Mouse (Mus musculus): ENCODE data around the gene C1qb.
A peak's percentile ranks its signal among the peaks of the same experiment; 100 is the strongest.

The C1qb gene

DNA sequence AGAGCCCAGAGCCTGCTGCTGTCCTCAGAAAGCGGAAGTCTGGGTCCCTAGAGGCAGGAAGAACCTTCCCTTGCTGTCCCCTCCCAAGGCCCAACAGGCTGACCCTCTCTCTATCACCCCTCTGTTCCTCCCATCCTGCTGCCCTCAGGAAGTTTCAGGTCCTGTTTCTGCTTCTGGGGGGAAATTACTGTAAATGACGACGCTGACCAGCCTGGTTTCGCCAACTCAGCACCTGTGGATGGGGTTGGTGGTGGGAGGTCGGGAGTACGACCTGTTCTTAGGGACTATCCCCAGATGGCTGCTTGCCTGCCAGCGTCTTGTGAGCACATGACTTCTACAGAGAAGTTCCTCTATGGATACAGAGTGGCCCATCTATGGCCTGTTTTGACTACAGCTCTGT is at the start of gene C1qb:
Gene C1qb, minus strand, starts transcription at position 87 of the 400 bp plus-strand sequence.
- DNase-seq = no peak

DNA sequence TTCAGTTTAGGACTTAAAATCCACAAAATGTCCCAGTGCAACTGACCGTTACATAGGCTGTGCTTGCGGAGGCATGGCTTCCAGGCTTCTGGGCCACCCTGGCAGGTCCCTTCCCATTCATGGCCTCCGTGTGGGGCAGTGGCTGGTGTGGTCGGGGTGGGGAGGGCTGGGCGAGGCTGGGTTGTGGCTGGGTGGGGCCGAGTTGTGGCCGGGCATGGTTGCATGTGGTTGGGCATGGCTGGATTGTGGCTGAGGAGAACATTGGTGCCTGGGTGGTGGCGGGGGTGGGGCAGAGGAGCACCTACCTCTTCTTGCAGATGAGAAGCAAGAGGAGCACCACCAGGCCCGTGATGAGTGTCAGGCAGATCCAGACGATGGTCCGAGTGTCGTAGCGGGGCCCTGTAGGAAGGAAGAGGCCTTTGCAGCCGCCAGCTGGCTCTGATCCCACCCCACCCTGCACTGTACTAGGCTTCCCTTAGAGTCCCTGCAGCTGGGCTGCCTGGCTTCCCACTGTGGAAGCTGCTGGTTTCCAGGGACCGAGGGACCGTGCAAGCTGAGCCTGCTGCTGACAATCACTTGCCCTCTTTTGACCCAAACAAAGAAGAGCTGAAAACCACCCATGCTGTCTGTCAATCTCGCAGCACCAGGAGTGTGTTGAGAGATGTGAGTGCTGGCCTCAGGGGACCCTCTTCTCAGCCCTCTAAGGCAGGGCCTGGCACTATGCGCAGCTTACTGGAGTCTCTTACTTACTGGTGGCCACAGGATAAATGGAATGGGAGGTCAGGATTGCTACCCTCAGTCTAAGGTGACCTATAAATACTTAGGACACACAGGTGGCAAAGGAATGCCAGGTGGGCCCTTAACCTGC is 49.0 kb upstream of the C1qb start:
- no peak for DNase-seq

GRCm38 (mm10) chr4:136930474-136930873 is 44.5 kb upstream of the C1qb start:
- no peak for DNase-seq

- DNase-seq = no peak
Measured at GRCm38 (mm10) chr4:136928928-136929327, 42.9 kb upstream of the C1qb start.

- DNase-seq = no peak
Measured at GRCm38 (mm10) chr4:136925804-136926203, 39.8 kb upstream of the C1qb start.

DNA sequence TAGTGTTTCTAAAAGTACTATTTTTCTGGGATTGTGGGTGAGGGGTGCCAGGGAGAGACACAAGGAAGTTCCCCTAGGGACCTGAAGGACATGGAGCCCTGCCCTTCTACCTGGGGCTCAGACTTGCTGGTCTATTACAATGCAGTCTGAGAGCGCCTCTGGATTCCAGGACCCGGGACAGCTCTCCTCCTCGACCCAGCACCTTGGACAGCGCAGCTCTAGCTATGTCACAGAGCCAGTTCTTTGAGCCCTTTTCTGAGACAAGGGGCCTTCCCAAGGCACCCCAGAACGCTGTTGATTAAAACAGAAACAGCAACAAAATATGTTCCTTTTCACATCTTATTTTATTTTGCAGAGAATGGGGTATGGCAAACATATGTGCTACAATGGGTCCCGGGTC is 38.5 kb upstream of the C1qb start:
- peak; percentile 25 for DNase-seq

- no peak for DNase-seq
Measured at GRCm38 (mm10) chr4:136919526-136919925, 33.5 kb upstream of the C1qb start.

DNA sequence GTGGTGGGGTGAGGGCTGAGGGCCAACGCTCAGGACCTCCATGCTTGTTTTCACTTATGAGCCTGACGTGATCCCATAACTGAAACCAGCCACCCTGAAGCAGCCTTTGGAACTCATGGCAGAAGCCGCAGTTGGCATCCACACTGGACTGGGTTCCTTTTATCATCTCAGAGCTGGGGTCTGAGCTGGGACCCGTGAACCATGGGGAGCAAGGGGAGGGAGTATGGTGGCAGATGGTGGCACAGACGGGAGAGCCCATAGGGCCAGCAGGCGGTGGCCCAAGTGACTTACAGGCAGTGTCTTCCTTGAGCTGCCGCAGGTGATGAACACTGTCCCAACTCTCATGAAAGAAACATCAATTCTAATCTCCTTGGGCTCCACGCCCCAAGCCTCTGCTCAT is 32.8 kb upstream of the C1qb start:
- DNase-seq = no peak

- no peak for DNase-seq
Measured at GRCm38 (mm10) chr4:136917165-136917524, 31.2 kb upstream of the C1qb start.

DNA sequence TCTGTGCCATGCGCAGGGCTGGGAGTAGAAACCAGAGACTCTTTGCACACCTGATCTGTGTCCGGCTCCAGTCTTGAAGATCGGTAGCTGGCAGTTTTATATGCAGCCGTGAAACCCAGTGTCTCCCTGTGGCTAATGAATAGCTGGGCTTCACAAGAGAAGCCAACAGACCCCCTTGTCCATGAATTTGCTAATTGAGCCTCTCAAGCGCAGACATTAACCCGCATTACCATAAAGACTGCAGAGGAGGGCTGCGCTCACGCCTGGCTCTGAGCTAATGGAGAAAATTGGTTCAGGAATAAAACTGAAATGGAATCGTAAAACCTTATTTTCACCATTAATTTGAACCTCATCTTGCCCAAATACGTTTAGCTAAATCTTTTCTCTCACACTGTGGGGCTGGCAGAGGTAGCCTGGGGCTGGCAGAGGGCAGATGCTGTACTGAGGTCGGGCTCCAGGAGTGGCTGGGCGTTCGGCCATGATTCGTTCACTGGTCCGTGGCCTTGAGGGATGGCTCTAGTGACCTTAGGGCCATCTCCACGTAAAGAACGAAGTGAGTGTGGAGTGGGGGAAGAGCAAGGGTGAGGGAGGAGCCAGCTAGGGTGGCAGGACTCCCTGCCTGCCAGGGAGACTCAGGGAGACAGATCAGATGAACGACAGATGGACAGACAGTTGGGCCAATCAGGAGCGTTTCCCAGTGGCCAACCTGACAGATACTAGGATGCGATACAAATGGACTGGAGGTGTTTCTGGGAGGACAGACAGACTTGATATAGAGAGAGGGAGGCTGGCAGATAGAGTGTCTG is 30.6 kb upstream of the C1qb start:
- no peak for DNase-seq

GRCm38 (mm10) chr4:136912841-136913240 is 26.9 kb upstream of the C1qb start:
- no peak for DNase-seq

GRCm38 (mm10) chr4:136911804-136912203 is 25.8 kb upstream of the C1qb start:
- DNase-seq = no peak

DNA sequence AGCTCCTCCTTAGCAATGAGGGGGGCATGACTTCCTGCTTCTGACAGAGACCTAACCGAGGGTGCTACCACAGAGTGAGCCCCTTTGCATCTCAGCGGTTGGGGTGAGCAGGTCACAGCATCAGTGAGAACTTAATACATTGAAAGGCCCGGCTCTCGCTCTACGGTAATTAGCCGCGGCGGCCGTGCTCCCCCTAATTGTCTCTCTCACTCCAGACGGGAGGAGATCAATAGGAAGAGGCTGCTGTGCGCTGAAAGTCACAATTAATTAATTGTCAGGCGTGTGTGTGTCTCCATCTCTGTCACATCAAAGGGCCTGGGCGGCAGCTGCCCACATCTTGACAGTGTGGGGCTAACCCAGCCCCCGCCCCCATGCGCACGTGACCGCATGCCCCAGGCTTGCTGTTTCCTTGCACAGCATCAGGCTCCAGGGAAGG is 25.2 kb upstream of the C1qb start:
- no peak for DNase-seq

DNA sequence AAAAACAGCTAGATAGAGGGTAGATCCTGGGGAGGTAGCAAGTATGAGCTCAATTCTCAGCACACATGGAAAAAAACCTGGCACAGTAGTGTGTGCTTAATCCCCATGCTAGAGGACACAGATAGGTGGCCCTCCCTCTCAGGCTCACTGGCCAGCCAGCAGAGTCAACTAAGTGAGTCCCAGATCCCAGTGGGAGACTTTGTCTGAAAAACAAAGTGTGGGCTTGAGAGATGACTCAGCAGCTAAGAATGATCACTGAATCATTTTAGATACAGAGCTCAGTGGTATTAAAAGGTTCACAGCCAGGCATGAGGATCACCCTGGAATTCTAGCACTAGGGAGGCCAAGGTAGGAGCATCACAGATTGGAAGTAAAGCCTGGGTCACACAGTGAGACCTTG is 21.8 kb upstream of the C1qb start:
- no peak for DNase-seq

GRCm38 (mm10) chr4:136907033-136907432 is 21.0 kb upstream of the C1qb start:
- no peak for DNase-seq

- DNase-seq = no peak
Measured at GRCm38 (mm10) chr4:136904767-136905539, 19.0 kb upstream of the C1qb start.

GRCm38 (mm10) chr4:136899154-136899553 is 13.2 kb upstream of the C1qb start:
- no peak for DNase-seq

GRCm38 (mm10) chr4:136898637-136899036 is 12.7 kb upstream of the C1qb start, which contains the start of gene C1qa:
TSS of gene C1qa (minus strand) at chr4:136898803.
- DNase-seq = no peak

GRCm38 (mm10) chr4:136898084-136898598 is 12.2 kb upstream of the C1qb start:
- DNase-seq = no peak

- DNase-seq = no peak
Measured at GRCm38 (mm10) chr4:136896461-136896860, 10.5 kb upstream of the C1qb start.

DNA sequence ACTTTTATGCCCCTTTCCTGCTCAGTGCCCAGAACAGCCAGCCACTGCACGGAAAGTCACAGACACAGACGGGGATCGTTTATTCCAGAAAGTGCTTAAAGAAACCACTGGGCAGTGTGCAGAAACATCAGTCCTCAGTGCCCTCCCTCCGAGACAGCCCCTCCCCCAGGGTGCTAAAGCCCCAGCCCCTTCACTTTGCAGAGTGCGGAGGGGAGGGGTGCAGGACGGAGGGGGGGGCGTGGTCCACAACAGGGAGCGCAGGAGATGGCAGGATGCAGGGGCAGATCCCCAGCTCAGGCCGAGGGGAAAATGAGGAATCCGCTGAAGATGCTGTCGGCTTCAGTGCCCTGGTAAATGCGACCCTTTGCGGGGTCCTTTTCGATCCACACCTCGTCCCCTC is 9.9 kb upstream of the C1qb start:
- no peak for DNase-seq

DNA sequence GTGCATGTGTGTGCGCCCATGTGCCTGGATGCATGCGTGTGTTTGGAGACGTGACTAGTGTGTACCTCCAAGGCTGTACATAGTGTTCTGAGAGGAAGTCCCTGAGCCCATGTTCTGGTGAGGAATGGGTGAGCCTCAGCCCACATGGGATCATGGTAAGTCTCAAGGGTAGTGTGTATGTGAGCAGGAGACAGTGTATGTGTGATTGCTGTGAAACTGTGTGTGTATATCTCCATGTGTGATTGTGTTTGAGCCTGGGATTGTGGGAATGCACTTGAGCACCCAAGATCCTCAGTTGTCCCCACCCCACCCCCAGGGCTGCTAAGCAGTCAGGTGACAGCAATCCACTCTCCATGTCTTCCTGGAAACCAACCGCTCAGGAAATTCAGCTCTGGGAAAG is 8.8 kb upstream of the C1qb start:
- no peak for DNase-seq

Data from right cerebral cortex, postnatal 4 days (tissue).